Mouse (Mus musculus) gastrocnemius, postnatal 14 days (tissue): ENCODE measurements around the gene Sprr2j-ps. TPM values are rescaled to one million over a fixed set of nuclear protein-coding genes. Genes with fewer than 3 reads are reported as not detected.

Source experiments
- DNase-seq: peaks from one replicate; pipeline ENCODE4 v3.0.0; 2021; ENCODE audit warnings: mixed read lengths
- intact Hi-C: fragments of 180-260 bp; cut with DNase I; formaldehyde crosslinking; loops from one replicate; pipeline ENCODE4 v1.15.1; 2025; ENCODE audit warnings: low total_unique reads
- long read RNA-seq, 2 experiments: library from polyadenylated mRNA; stranded (forward); transcript quantifications; one replicate each; pipeline ENCODE4 v2.0.0; 2021
- total RNA-seq, 2 experiments: library from RNA; stranded (reverse); gene quantifications; 2 replicates each; pipeline ENCODE4 v1.2.3; 2021

Gene Sprr2j-ps
- not detected for total RNA-seq
- long read RNA-seq, experiment 1, result 0 reads
- long read RNA-seq, experiment 2, result 0 reads

GRCm38 (mm10) chr3:92417782-92418181, at the start of gene Sprr2j-ps:
Gene Sprr2j-ps, plus strand, starts transcription at chr3:92418082.
- no peak for DNase-seq
- intact Hi-C loops, result no loop called here

DNA sequence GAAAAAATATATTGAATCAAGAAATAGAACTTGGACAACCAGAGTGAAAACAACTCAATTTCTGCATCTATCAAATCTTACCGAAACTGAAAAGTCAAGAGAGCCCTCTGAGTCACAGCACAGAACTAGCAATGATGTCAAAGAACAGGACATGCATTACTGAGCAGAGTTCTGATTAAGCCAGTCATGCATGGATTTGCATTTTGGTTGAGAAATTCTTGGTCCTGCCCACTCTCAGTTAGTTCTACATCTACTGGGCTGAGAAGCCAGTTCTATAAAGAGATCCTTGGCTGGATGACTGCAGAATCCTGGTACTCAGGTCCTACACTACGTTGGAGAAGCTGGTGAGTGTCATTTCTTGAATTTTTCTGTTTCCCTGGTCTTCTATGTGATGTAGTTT, 44.3 kb upstream of the Sprr2j-ps start:
- intact Hi-C loops, result no loop called here
- no peak for DNase-seq

GRCm38 (mm10) chr3:92385385-92385784, 32.5 kb upstream of the Sprr2j-ps start, which contains the start of gene Sprr2h:
Gene Sprr2h, plus strand, starts transcription at chr3:92385685.
- DNase-seq, result no peak
- intact Hi-C loops, result no loop called here

- intact Hi-C loops, result no loop called here
- DNase-seq, result no peak
These were observed 23.6 kb upstream of the Sprr2j-ps start for GRCm38 (mm10) chr3:92394301-92394700.

DNA sequence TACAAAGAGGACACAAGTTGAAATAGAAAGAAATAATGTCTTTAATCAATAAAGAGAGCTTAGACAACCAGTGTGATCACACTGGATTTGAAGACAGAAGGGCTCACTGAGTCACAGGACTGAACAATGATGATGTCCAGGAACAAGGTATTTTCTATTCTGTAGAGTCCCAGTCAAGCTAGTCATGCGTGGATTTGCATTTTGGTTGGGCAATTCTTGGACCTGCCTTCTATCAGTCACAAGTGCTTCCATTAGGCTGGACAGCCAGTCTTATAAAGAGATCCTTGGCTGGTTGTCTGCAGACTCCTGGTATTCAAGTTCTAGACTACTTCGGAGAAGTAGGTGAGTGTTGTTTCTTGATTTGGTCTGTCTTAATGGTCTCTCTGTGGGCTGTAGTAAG, 10.2 kb upstream of the Sprr2j-ps start, which contains the start of gene Sprr2i:
Sprr2i (plus strand) TSS at position 301 of the 400 bp plus-strand sequence.
- intact Hi-C loops, result no loop called here
- DNase-seq, result no peak

- intact Hi-C loops, result no loop called here
- DNase-seq, result no peak
These were observed 11.4 kb downstream of the Sprr2j-ps start, which contains the start of gene Gm9774 for GRCm38 (mm10) chr3:92429323-92429722. Gene Gm9774, minus strand, starts transcription at chr3:92429423.

DNA sequence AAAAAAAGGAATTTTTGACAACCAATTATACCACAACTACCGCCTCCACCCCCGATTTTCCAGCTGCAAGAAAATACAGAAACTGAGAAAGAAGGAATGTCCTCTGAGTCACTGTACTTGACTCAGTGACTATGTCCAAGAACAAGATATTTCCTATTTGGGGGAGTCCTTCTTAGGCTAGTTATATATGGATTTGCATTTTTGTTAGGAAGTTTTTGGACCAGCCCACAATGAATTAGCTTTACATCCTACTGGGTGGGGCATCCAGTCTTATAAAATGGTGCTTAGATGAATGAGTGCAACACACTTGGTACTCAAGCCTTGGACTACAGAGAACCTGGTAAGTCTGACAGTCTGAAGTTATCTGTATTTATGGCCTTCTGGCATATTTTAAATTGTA, 14.4 kb downstream of the Sprr2j-ps start, which contains the start of gene Sprr2k:
Sprr2k (plus strand) TSS at position 301 of the 400 bp plus-strand sequence.
- intact Hi-C loops, result no loop called here
- no peak for DNase-seq

- DNase-seq, result no peak
- intact Hi-C loops, result no loop called here
These were observed 20.8 kb downstream of the Sprr2j-ps start, which contains the start of gene Sprr1b for GRCm38 (mm10) chr3:92438689-92439088. Gene Sprr1b, minus strand, starts transcription at chr3:92438789.

DNA sequence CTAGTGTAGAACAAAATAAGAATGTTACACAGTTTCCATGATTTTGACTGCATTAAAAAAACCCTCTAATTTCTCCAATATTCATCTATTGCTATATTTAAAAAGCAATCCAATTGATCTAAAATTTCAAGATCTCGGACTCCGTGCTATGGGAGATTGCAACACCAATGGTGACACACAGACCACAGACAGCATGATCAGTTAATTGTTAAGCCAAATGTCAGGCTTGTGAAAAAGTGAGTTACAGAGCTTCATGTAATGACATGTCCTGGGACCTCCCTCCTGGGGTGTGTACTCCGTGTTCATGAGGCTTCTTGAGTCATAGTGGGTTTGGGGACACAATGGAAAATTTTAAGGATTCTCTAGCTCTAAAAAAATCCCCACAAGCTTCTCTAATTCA, 22.3 kb downstream of the Sprr2j-ps start:
- intact Hi-C loops, result no loop called here
- DNase-seq, result no peak

DNA sequence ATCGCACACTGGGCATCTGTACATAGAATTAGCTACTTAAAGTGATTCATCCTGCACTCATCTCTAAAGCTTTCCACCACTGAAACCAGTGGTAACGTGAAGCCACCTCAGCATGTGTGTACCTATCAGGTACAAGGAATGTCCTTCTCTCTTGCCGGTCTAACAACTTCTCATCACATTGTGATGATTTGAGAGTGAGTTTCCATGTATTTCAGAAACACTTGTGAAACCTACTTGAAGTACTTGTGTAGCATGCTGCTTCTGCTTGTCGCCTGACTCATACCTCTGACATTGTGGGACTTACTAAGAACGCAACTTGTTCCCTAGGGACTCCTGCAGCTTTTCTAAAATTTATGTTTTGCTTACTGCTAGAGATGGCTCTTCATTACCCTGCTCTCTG, 37.3 kb downstream of the Sprr2j-ps start:
- intact Hi-C loops, result no loop called here
- DNase-seq, result no peak

- DNase-seq, result no peak
- intact Hi-C loops, result no loop called here
These were observed 40.7 kb downstream of the Sprr2j-ps start, which contains the start of gene Sprr3 for GRCm38 (mm10) chr3:92458620-92459019. Gene Sprr3, minus strand, starts transcription at chr3:92458720.

- intact Hi-C loops, result no loop called here
These were observed 48.7 kb downstream of the Sprr2j-ps start for GRCm38 (mm10) chr3:92466576-92466975.

GRCm38 (mm10) chr3:92467424-92467823, 49.5 kb downstream of the Sprr2j-ps start:
- DNase-seq, result no peak
- intact Hi-C loops, result no loop called here

More at GRCm38 (mm10) chr3:92466576-92466975, 48.7 kb downstream of the Sprr2j-ps start:
- DNase-seq, result no peak

Other genes with a start within 250 kb of the Sprr2j-ps start
- gene Sprr2a1, start 202.3 kb upstream of the Sprr2j-ps start, total RNA-seq, result not detected
- gene Sprr2a2, start 202.2 kb upstream of the Sprr2j-ps start, total RNA-seq, result not detected
- gene Sprr2a3, start 132.7 kb upstream of the Sprr2j-ps start, total RNA-seq, result not detected
- not detected for gene Sprr2b, start 101.5 kb upstream of the Sprr2j-ps start, total RNA-seq
- gene Sprr2d, start 78.9 kb upstream of the Sprr2j-ps start, total RNA-seq, result not detected
- gene Sprr2e, start 65.9 kb upstream of the Sprr2j-ps start, total RNA-seq, result not detected
- not detected for gene Sprr2f, start 52.9 kb upstream of the Sprr2j-ps start, total RNA-seq
- gene Sprr2h, start 32.4 kb upstream of the Sprr2j-ps start, total RNA-seq, result not detected
- gene Sprr2i, start 10.1 kb upstream of the Sprr2j-ps start, total RNA-seq, result not detected
- 1 to 10 TPM; 2.7 to 3.8 TPM for gene Gm9774, start 11.3 kb downstream of the Sprr2j-ps start, total RNA-seq
- gene Sprr2k, start 14.5 kb downstream of the Sprr2j-ps start, total RNA-seq, result not detected
- gene Sprr1b, start 20.7 kb downstream of the Sprr2j-ps start, total RNA-seq, result not detected
- not detected for gene Sprr3, start 40.6 kb downstream of the Sprr2j-ps start, total RNA-seq
- not detected for gene Sprr1a, start 67.8 kb downstream of the Sprr2j-ps start, total RNA-seq
- not detected for gene Sprr4, start 82.4 kb downstream of the Sprr2j-ps start, total RNA-seq
- not detected for gene 2310046K23Rik, start 116.4 kb downstream of the Sprr2j-ps start, total RNA-seq
- gene Ivl, start 155.7 kb downstream of the Sprr2j-ps start, total RNA-seq, result not detected
- not detected for gene Smcp, start 170.9 kb downstream of the Sprr2j-ps start, total RNA-seq
- not detected for gene 2210017I01Rik, start 189.4 kb downstream of the Sprr2j-ps start, total RNA-seq
- gene Lce6a, start 203.6 kb downstream of the Sprr2j-ps start, total RNA-seq, result not detected
- gene Lce1a1, start 230.2 kb downstream of the Sprr2j-ps start, total RNA-seq, result not detected
- gene Lce1b, start 238.8 kb downstream of the Sprr2j-ps start, total RNA-seq, result not detected